Mouse (Mus musculus): ENCODE results near the gene Gm136. TPM values are rescaled to one million over a fixed set of nuclear protein-coding genes. Genes with fewer than 3 reads are reported as not detected.
A peak's percentile ranks its signal among the peaks of the same experiment; 100 is the strongest.

Gene Gm136
- polyA plus RNA-seq, 1 experiment from 2014 or later: not detected

DNA sequence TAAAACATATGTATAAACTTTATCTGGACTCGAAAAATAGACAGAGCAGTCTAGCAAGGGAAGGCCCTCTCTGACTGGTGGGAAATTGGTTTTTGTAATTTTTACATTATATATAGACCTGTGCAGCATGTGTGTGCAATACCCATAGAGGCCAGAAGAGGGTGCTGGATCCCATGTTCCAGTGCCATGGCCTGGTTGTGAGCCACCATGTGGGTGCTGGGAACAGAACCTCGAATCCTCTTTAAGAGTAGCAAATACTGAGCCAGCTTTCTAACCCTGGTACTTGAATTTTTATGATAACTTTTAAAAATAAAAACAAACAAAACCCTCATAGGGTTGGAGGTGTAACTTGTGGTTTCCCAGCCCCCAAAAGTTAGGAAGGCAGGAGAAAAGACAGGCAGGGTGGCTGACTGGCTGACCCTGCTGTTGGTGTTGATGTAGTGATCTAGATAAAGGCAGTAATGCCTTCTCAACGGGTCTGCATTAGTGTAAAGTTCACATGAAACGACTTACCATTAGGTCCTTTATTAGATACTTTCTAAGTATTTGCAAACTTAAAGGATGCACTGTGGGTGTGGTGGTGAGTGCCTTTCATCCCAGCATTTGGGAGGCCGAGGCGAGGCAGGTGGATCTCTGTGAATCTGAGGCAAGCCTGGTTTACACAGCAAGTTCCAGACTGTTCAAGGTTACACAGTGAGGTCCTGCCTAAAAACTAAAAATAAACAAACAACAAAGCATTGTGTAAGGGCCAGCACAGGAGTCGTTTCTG lies 35.8 kb downstream of the Gm136 start:
- no peaks in the 10 kb centered on the region for H3K4me1 ChIP-seq (replicated peaks; ENCODE audit: insufficient read depth, low read length)
- no peaks in the 10 kb centered on the region for H3K27me3 ChIP-seq (ENCODE audit: insufficient read depth, low read length)
- H3K4me2 ChIP-seq (ENCODE audit: low read length): no peak overlapping the region
- no peak overlapping the region for H3K4me3 ChIP-seq (replicated peaks; ENCODE audit: low read depth, low read length)
- no peak for ATAC-seq (replicated peaks; ENCODE audit: low FRiP score, low read depth)
- TF ChIP-seq CTCF (IDR thresholded peaks at IDR 0.05; ENCODE audit: low read depth): peak; percentile 8; the same call in 1 of the 2 replicates
- H3K36me3 ChIP-seq (ENCODE audit: insufficient read depth, low read length): no peaks in the 10 kb centered on the region
- DNase-seq (ENCODE audit: low spot score): no peak
- WGBS: 90% methylated on average over 7 of the region's 7 CpGs
- no peaks in the 10 kb centered on the region for H3K9me3 ChIP-seq (replicated peaks; ENCODE audit: low read length)
- no peak overlapping the region for H3K27ac ChIP-seq
- no peak overlapping the region for H3K9ac ChIP-seq (ENCODE audit: low read depth, low read length)

DNA sequence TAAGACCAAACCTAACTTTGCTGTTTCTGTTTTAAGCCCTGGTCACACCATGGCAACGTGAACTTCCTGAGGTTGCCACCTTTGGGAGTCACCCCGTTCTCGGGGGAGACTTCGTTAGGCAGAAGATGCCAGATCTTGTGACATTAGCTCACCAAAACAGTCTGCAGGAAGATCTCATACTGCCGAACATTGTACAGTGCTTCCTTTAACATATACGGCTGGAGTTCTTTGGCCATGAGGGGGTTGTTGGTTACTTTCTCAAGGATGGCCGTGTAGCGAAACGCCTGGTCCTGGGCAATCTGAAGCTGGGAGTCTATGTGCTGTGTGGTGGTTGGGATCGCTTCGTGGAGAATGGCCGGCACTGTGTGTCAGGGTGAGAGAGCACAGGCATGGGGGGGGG lies 36.6 kb downstream of the Gm136 start:
- ATAC-seq (replicated peaks; ENCODE audit: low FRiP score, low read depth) (no peak), DNase-seq (ENCODE audit: low spot score) (no peak)
- Histone ChIP-seq H3K4me3 (replicated peaks; ENCODE audit: low read depth, low read length) (no peak overlapping the region), H3K9me3 (replicated peaks; ENCODE audit: low read length) (no peaks in the 10 kb centered on the region), H3K9ac (ENCODE audit: low read depth, low read length) (no peak overlapping the region), H3K4me1 (replicated peaks; ENCODE audit: insufficient read depth, low read length) (no peaks in the 10 kb centered on the region), H3K27ac (no peak overlapping the region), H3K27me3 (ENCODE audit: insufficient read depth, low read length) (no peaks in the 10 kb centered on the region), H3K4me2 (ENCODE audit: low read length) (no peak overlapping the region), H3K36me3 (ENCODE audit: insufficient read depth, low read length) (no peaks in the 10 kb centered on the region)
- TF ChIP-seq CTCF (IDR thresholded peaks at IDR 0.05; ENCODE audit: low read depth): no peak
- WGBS: 95% methylated on average over 12 of the region's 12 CpGs

DNA sequence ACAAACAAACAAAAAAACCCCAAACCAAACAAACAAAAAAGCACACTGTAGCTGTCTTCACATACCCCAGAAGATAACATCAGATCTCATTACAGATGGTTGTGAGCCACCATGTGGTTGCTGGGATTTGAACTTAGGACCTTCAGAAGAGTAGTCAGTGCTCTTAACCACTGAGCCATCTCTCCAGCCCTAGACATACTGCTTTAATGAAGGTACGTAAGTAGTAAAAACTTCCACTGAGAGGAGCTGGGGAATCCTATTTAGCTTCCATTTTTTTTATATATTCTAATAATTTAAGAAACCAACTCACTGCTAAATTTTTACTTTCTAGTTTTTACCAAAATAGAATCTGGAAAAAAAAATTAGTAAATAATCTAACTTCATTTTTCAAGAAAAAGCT lies 41.0 kb downstream of the Gm136 start:
- Histone ChIP-seq H3K4me1 (replicated peaks; ENCODE audit: insufficient read depth, low read length) (no peaks in the 10 kb centered on the region), H3K27ac (no peak overlapping the region), H3K36me3 (ENCODE audit: insufficient read depth, low read length) (no peaks in the 10 kb centered on the region), H3K27me3 (ENCODE audit: insufficient read depth, low read length) (no peaks in the 10 kb centered on the region), H3K4me3 (replicated peaks; ENCODE audit: low read depth, low read length) (no peak overlapping the region), H3K9ac (ENCODE audit: low read depth, low read length) (no peak overlapping the region), H3K4me2 (ENCODE audit: low read length) (no peak overlapping the region), H3K9me3 (replicated peaks; ENCODE audit: low read length) (no peaks in the 10 kb centered on the region)
- ATAC-seq (replicated peaks; ENCODE audit: low FRiP score, low read depth) (no peak), DNase-seq (ENCODE audit: low spot score) (no peak)
- WGBS: 95% methylated on average over 1 of the region's 1 CpGs
- TF ChIP-seq CTCF (IDR thresholded peaks at IDR 0.05; ENCODE audit: low read depth): no peak

DNA sequence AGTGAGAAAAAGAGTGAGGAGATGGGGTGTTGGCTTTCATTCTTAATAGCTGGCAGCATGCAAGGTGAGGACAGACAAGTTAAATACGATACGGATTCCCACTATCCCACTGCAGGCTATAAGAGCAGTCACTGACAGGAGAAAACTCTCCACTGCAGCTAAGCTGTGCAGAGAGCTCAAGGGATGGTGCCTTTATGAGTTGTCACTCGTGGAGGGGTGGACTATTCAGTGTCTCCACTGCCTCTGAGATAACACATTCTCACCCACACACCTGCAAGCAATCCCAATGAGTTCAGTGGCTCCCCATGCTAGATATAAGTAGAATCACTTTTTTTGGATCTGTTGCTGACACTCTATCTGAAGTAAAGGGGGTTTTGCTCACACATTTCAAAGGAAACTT lies 47.9 kb downstream of the Gm136 start:
- Histone ChIP-seq H3K9ac (ENCODE audit: low read depth, low read length) (no peak overlapping the region), H3K4me3 (replicated peaks; ENCODE audit: low read depth, low read length) (no peak overlapping the region), H3K4me1 (replicated peaks; ENCODE audit: insufficient read depth, low read length) (no peaks in the 10 kb centered on the region), H3K36me3 (ENCODE audit: insufficient read depth, low read length) (no peaks in the 10 kb centered on the region), H3K9me3 (replicated peaks; ENCODE audit: low read length) (no peaks in the 10 kb centered on the region), H3K4me2 (ENCODE audit: low read length) (no peak overlapping the region), H3K27ac (no peak overlapping the region), H3K27me3 (ENCODE audit: insufficient read depth, low read length) (no peaks in the 10 kb centered on the region)
- ATAC-seq (replicated peaks; ENCODE audit: low FRiP score, low read depth) (no peak), DNase-seq (ENCODE audit: low spot score) (peak; percentile 36)
- WGBS: 37% methylated on average over 3 of the region's 3 CpGs
- no peak for TF ChIP-seq CTCF (IDR thresholded peaks at IDR 0.05; ENCODE audit: low read depth)

DNA sequence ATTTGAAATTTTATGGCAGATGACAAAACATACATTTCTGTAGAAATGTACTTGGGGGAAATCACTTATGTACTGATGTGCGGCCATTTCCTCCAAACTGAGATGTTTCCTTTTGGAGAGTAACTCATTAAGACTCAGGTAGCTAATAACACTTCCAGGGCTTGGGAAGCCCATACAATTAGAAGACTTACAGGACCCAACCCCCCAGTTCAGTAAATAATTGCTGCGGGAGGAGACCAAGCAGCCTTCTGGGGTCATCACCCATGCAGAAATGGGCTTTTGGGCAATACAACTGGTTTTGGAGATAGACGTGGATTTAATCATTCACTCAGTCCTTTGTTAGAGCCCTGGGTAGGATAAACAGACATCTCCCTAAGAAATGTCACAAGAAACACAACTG lies 48.8 kb downstream of the Gm136 start:
- Histone ChIP-seq H3K27me3 (ENCODE audit: insufficient read depth, low read length) (no peaks in the 10 kb centered on the region), H3K36me3 (ENCODE audit: insufficient read depth, low read length) (no peaks in the 10 kb centered on the region), H3K4me2 (ENCODE audit: low read length) (no peak overlapping the region), H3K9me3 (replicated peaks; ENCODE audit: low read length) (no peaks in the 10 kb centered on the region), H3K4me3 (replicated peaks; ENCODE audit: low read depth, low read length) (no peak overlapping the region), H3K27ac (no peak overlapping the region), H3K9ac (ENCODE audit: low read depth, low read length) (no peak overlapping the region), H3K4me1 (replicated peaks; ENCODE audit: insufficient read depth, low read length) (no peaks in the 10 kb centered on the region)
- TF ChIP-seq CTCF (IDR thresholded peaks at IDR 0.05; ENCODE audit: low read depth): no peak
- DNase-seq (ENCODE audit: low spot score): no peak
- no peak for ATAC-seq (replicated peaks; ENCODE audit: low FRiP score, low read depth)
- WGBS: 49% methylated on average over 3 of the region's 3 CpGs

DNA sequence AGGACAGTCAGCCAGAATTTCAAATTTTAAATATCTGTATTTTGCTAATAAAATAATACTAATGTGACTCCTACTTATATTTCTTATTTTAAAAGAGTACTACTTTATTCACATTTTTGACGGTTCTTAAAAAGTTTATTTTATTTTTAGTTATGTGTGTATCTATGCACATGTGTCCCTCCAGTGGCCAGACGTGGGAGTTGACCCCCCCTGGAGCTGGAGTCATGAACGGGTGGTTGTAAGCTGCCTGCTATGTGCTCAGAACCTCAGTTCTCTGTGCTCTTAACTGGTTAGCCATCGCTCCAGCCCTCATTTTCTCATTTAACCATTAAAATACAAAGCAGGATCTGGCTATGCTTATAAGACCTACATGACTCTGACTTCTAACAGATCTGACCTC lies 53.0 kb downstream of the Gm136 start:
- H3K9me3 ChIP-seq (replicated peaks; ENCODE audit: low read length): no peaks in the 10 kb centered on the region
- DNase-seq (ENCODE audit: low spot score): no peak

DNA sequence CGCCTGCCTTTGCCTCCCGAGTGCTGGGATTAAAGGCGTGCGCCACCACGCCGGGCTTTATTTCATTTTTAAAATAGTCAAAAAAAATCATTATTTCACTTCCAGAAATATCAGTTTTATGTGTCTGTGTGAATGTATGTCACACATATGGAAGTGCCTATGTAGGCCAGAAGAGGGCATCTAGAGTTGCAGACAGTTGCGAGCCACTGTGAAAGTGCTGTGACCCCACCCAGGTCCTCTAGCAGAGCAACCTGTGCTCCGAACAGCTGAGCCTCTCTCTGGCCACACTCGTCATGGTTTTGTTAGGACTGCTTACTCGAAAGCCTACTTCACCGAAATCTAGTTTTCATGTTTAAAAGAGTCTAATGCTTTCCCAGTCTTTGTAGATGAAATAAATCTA lies 53.8 kb downstream of the Gm136 start:
- H3K9ac ChIP-seq (ENCODE audit: low read depth, low read length): no peak overlapping the region
- H3K36me3 ChIP-seq (ENCODE audit: insufficient read depth, low read length): no peaks in the 10 kb centered on the region
- no peak overlapping the region for H3K4me2 ChIP-seq (ENCODE audit: low read length)
- ATAC-seq (replicated peaks; ENCODE audit: low FRiP score, low read depth): no peak
- H3K27ac ChIP-seq: no peak overlapping the region
- no peaks in the 10 kb centered on the region for H3K9me3 ChIP-seq (replicated peaks; ENCODE audit: low read length)
- H3K27me3 ChIP-seq (ENCODE audit: insufficient read depth, low read length): no peaks in the 10 kb centered on the region
- no peak overlapping the region for H3K4me3 ChIP-seq (replicated peaks; ENCODE audit: low read depth, low read length)
- DNase-seq (ENCODE audit: low spot score): no peak
- no peak for TF ChIP-seq CTCF (IDR thresholded peaks at IDR 0.05; ENCODE audit: low read depth)
- WGBS: 97% methylated on average over 11 of the region's 11 CpGs
- H3K4me1 ChIP-seq (replicated peaks; ENCODE audit: insufficient read depth, low read length): no peaks in the 10 kb centered on the region

More for the DNA sequence above, 53.0 kb downstream of the Gm136 start:
- Histone ChIP-seq H3K4me1 (replicated peaks; ENCODE audit: insufficient read depth, low read length) (no peaks in the 10 kb centered on the region), H3K4me3 (replicated peaks; ENCODE audit: low read depth, low read length) (no peak overlapping the region), H3K27ac (no peak overlapping the region), H3K9ac (ENCODE audit: low read depth, low read length) (no peak overlapping the region), H3K27me3 (ENCODE audit: insufficient read depth, low read length) (no peaks in the 10 kb centered on the region), H3K4me2 (ENCODE audit: low read length) (no peak overlapping the region), H3K36me3 (ENCODE audit: insufficient read depth, low read length) (no peaks in the 10 kb centered on the region)
- WGBS: 59% methylated on average over 4 of the region's 4 CpGs
- no peak for TF ChIP-seq CTCF (IDR thresholded peaks at IDR 0.05; ENCODE audit: low read depth)
- no peak for ATAC-seq (replicated peaks; ENCODE audit: low FRiP score, low read depth)

All from kidney, postnatal 0 days (tissue).